Mouse (Mus musculus): ENCODE results near the gene Pga5.

DNA sequence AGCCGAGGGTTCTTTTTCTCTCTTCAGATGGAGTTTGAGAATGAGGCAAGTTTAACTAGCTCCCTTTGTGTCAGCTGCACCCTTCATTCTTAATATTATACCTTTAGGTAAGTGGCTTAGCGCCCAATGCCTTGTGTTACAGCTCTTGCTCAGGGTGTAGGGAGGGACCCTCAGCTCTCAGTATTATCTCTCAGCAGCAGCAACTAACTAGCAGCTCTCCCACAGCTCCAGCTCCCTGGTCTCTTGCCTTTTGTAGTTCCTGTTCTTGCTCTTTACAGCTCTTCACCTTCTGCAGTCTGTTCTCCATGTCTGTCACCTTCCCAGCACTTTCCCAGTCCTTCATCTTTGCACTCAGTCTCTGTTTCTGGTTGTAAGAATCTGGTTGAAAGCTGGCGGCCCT, 13.8 kb upstream of the Pga5 start:
- no peak for TF ChIP-seq POLR2A (IDR thresholded peaks at IDR 0.05; ENCODE audit: low read depth, low read length)
- TF ChIP-seq CTCF (IDR thresholded peaks at IDR 0.05; ENCODE audit: extremely low read depth, insufficient read length, insufficient replicate concordance, low read depth, low read length), result no peak

All from small intestine, adult 2 months (tissue).